Mouse (Mus musculus) heart, embryonic 10.5 days (tissue): ENCODE results near the gene Ltb4r1. TPM values are rescaled to one million over a fixed set of nuclear protein-coding genes. Genes with fewer than 3 reads are reported as not detected.

Experiments used
- DNase-seq: peaks from one replicate; pipeline ENCODE4 v3.0.0-alpha.2; 2017; ENCODE audit warnings: low spot score
- H3K27ac ChIP-seq: fragments of 300-500 bp; sonication (generic); 2 replicates; pipeline ENCODE4 v1.5.1; 2016; ENCODE audit warnings: mild to moderate bottlenecking
- H3K27me3 ChIP-seq: fragments of 300-500 bp; sonication (generic); 2 replicates; pipeline ENCODE4 v1.6.1; 2016; ENCODE audit warnings: mild to moderate bottlenecking; ENCODE audit not compliant: poor library complexity, insufficient read depth, severe bottlenecking
- H3K36me3 ChIP-seq: fragments of 300-500 bp; sonication (generic); 2 replicates; pipeline ENCODE4 v1.6.1; 2016; ENCODE audit warnings: mild to moderate bottlenecking, moderate library complexity
- H3K4me1 ChIP-seq: fragments of 300-500 bp; sonication (generic); 2 replicates; pipeline ENCODE4 v1.6.1; 2016; ENCODE audit warnings: mild to moderate bottlenecking
- H3K4me3 ChIP-seq: fragments of 300-500 bp; sonication (generic); 2 replicates; pipeline ENCODE4 v1.5.1; 2016; ENCODE audit warnings: mild to moderate bottlenecking, moderate library complexity
- H3K9me3 ChIP-seq: fragments of 300-500 bp; sonication (generic); 2 replicates; pipeline ENCODE4 v1.6.1; 2016; ENCODE audit warnings: mild to moderate bottlenecking, moderate library complexity
- WGBS: fragments of 180-500 bp; shearing (Covaris S2); methylation state at CpG from one replicate; pipeline ENCODE4 v1.1.7; 2016; 5-methylcytosine and 5-hydroxymethylcytosine counted together
- polyA plus RNA-seq: library from polyadenylated mRNA; unstranded; fragments of >200 nt; fragmentation: Nextera tagmentation; extraction: Ambion mirVana; gene quantifications from 2 replicates; pipeline ENCODE4 v1.2.1, GENCODE M21; 2016

The Ltb4r1 gene
- polyA plus RNA-seq, 1 experiment from 2014 or later: 0.79 TPM

- Histone ChIP-seq H3K4me1 (no peaks in the 10 kb centered on the region), H3K9me3 (no peaks in the 10 kb centered on the region), H3K27ac (no peak overlapping the region), H3K4me3 (no peak overlapping the region), H3K27me3 (0 out of 2 replicates have a peak, but pooled peaks cover 17% of the 10 kb centered on the region), H3K36me3 (no peaks in the 10 kb centered on the region)
- 76% methylated on average over 7 of the region's 7 CpGs for WGBS
- DNase-seq: no peak
These were observed 35.6 kb upstream of the Ltb4r1 start for GRCm38 (mm10) chr14:55730116-55730515.

GRCm38 (mm10) chr14:55730531-55731032 lies 35.2 kb upstream of the Ltb4r1 start:
- WGBS: 79% methylated on average over 7 of the region's 7 CpGs
- Histone ChIP-seq H3K36me3 (no peaks in the 10 kb centered on the region), H3K9me3 (no peaks in the 10 kb centered on the region), H3K4me1 (no peaks in the 10 kb centered on the region), H3K4me3 (no peak overlapping the region), H3K27ac (no peak overlapping the region), H3K27me3 (0 out of 2 replicates have a peak, but pooled peaks cover 17% of the 10 kb centered on the region)
- DNase-seq: no peak

GRCm38 (mm10) chr14:55733889-55734288 lies 31.9 kb upstream of the Ltb4r1 start:
- DNase-seq: peak; percentile 68
- 0 out of 2 replicates have a peak overlapping the region, but pooled peaks have one; percentile 2 for H3K4me3 ChIP-seq
- H3K27me3 ChIP-seq: 0 out of 2 replicates have a peak, but pooled peaks cover 12% of the 10 kb centered on the region
- WGBS: 57% methylated on average over 10 of the region's 10 CpGs
- H3K27ac ChIP-seq: no peak overlapping the region
- no peaks in the 10 kb centered on the region for H3K4me1 ChIP-seq
- no peaks in the 10 kb centered on the region for H3K9me3 ChIP-seq
- H3K36me3 ChIP-seq: peaks cover 8% of the 10 kb centered on the region; the same call in 1 of the 2 replicates

GRCm38 (mm10) chr14:55734869-55735268 lies 30.9 kb upstream of the Ltb4r1 start:
- no peak overlapping the region for H3K4me3 ChIP-seq
- WGBS: 76% methylated on average over 7 of the region's 7 CpGs
- H3K27me3 ChIP-seq: 0 out of 2 replicates have a peak, but pooled peaks cover 12% of the 10 kb centered on the region
- peaks cover 18% of the 10 kb centered on the region for H3K36me3 ChIP-seq
- H3K4me1 ChIP-seq: no peaks in the 10 kb centered on the region
- no peaks in the 10 kb centered on the region for H3K9me3 ChIP-seq
- H3K27ac ChIP-seq: no peak overlapping the region
- DNase-seq: no peak

GRCm38 (mm10) chr14:55735334-55735733 lies 30.4 kb upstream of the Ltb4r1 start:
- Histone ChIP-seq H3K36me3 (peaks cover 22% of the 10 kb centered on the region), H3K4me3 (no peak overlapping the region), H3K9me3 (no peaks in the 10 kb centered on the region), H3K27ac (no peak overlapping the region), H3K4me1 (no peaks in the 10 kb centered on the region), H3K27me3 (0 out of 2 replicates have a peak, but pooled peaks cover 7% of the 10 kb centered on the region)
- no peak for DNase-seq
- WGBS: 64% methylated on average over 3 of the region's 3 CpGs

- Histone ChIP-seq H3K27me3 (0 out of 2 replicates have a peak, but pooled peaks cover 4% of the 10 kb centered on the region), H3K4me3 (no peak overlapping the region), H3K9me3 (no peaks in the 10 kb centered on the region), H3K36me3 (peaks cover 27% of the 10 kb centered on the region), H3K27ac (no peak overlapping the region), H3K4me1 (no peaks in the 10 kb centered on the region)
- no peak for DNase-seq
- WGBS: 82% methylated on average over 4 of the region's 4 CpGs
These were observed 30.0 kb upstream of the Ltb4r1 start for GRCm38 (mm10) chr14:55735758-55736157.

GRCm38 (mm10) chr14:55737086-55737687 lies 28.6 kb upstream of the Ltb4r1 start:
- Histone ChIP-seq H3K9me3 (no peaks in the 10 kb centered on the region), H3K27me3 (no peaks in the 10 kb centered on the region), H3K4me3 (no peak overlapping the region), H3K36me3 (peaks cover 34% of the 10 kb centered on the region), H3K4me1 (no peaks in the 10 kb centered on the region), H3K27ac (no peak overlapping the region)
- 89% methylated on average over 9 of the region's 9 CpGs for WGBS
- DNase-seq: no peak

- peaks cover 31% of the 10 kb centered on the region for H3K4me1 ChIP-seq
- H3K27ac ChIP-seq: no peak overlapping the region
- no peaks in the 10 kb centered on the region for H3K27me3 ChIP-seq
- H3K9me3 ChIP-seq: no peaks in the 10 kb centered on the region
- WGBS: 19% methylated on average over 10 of the region's 10 CpGs
- peaks cover 48% of the 10 kb centered on the region for H3K36me3 ChIP-seq
- no peak overlapping the region for H3K4me3 ChIP-seq
- peak; percentile 89 for DNase-seq
These were observed 22.1 kb upstream of the Ltb4r1 start for GRCm38 (mm10) chr14:55743711-55744110.

GRCm38 (mm10) chr14:55745180-55745860 lies 20.4 kb upstream of the Ltb4r1 start, which contains the start of the genes Dhrs1 and Nop9:
Gene Dhrs1 (minus strand): TSS chr14:55745690.
Gene Nop9 (plus strand): TSS chr14:55745693.
- Histone ChIP-seq H3K27me3 (no peaks in the 10 kb centered on the region), H3K36me3 (peaks cover 46% of the 10 kb centered on the region), H3K27ac (peak within 1 kb of the TSS; percentile 87), H3K4me1 (peaks cover 31% of the 10 kb centered on the region), H3K4me3 (peak within 1 kb of the TSS; percentile 86), H3K9me3 (no peaks in the 10 kb centered on the region)
- DNase-seq: peak; percentile 96
- 2% methylated on average over 48 of the region's 48 CpGs for WGBS

GRCm38 (mm10) chr14:55745861-55746237 lies 19.9 kb upstream of the Ltb4r1 start:
- peaks cover 46% of the 10 kb centered on the region for H3K36me3 ChIP-seq
- DNase-seq: no peak
- H3K4me1 ChIP-seq: peaks cover 31% of the 10 kb centered on the region
- under 1% methylated on average over 31 of the region's 31 CpGs for WGBS
- no peaks in the 10 kb centered on the region for H3K9me3 ChIP-seq
- peak overlapping the region; percentile 87 for H3K27ac ChIP-seq
- no peaks in the 10 kb centered on the region for H3K27me3 ChIP-seq
- H3K4me3 ChIP-seq: peak overlapping the region; percentile 86

- no peak overlapping the region for H3K27ac ChIP-seq
- DNase-seq: no peak
- no peaks in the 10 kb centered on the region for H3K27me3 ChIP-seq
- H3K36me3 ChIP-seq: peaks cover 54% of the 10 kb centered on the region
- 84% methylated on average over 10 of the region's 10 CpGs for WGBS
- peaks cover 31% of the 10 kb centered on the region for H3K4me1 ChIP-seq
- H3K4me3 ChIP-seq: peak overlapping the region; percentile 86
- H3K9me3 ChIP-seq: no peaks in the 10 kb centered on the region
These were observed 18.5 kb upstream of the Ltb4r1 start for GRCm38 (mm10) chr14:55747051-55747847.

GRCm38 (mm10) chr14:55757566-55757965 lies 8.2 kb upstream of the Ltb4r1 start:
- H3K4me1 ChIP-seq: peaks cover 34% of the 10 kb centered on the region
- no peaks in the 10 kb centered on the region for H3K9me3 ChIP-seq
- DNase-seq: no peak
- H3K27me3 ChIP-seq: peaks cover 24% of the 10 kb centered on the region
- 34% methylated on average over 6 of the region's 6 CpGs for WGBS
- peak overlapping the region; percentile 30 for H3K4me3 ChIP-seq
- peaks cover 43% of the 10 kb centered on the region for H3K36me3 ChIP-seq
- no peak overlapping the region for H3K27ac ChIP-seq
